Mouse (Mus musculus) retina, embryonic 14.5 days (tissue): ENCODE measurements at regions not wholly inside any gene's neighbourhood (a gene's known extent, or its start where the extent isn't known, plus 50 kb on each side); places are given as distances from the start of the nearest gene placed in this dataset.

Experiments used
- DNase-seq: peaks from one replicate; pipeline ENCODE4 v3.0.0-alpha.2; 2015; ENCODE audit warnings: low spot score

GRCm38 (mm10) chr4:73111311-73111710 lies 258.9 kb upstream of the Aldoart1 start:
- DNase-seq = peak; percentile 52
